Mouse (Mus musculus): ENCODE results near the gene Ntf5. TPM values are rescaled to one million over a fixed set of nuclear protein-coding genes. Genes with fewer than 3 reads are reported as not detected.

The Ntf5 gene
- total and polyA plus RNA-seq, 3 experiments = 0.43 to 1.5 (median 0.59) TPM

- Histone ChIP-seq H3K36me3 (replicated peaks in 1 of 2; ENCODE audit: control insufficient read depth in 1 of 2, insufficient read depth in 1 of 2, low read length in 1 of 2) (peaks cover 37 to 71% of the 10 kb centered on the region in 2 experiments), H3K27ac (ENCODE audit: insufficient read depth, low read depth) (no peak within 1 kb of the TSS), H3K4me3 (replicated peaks in 1 of 3; ENCODE audit: low read depth in 2 of 3, low read length in 2 of 3, poor library complexity in 1 of 3) (no peak within 1 kb of the TSS), H3K9ac (ENCODE audit: insufficient read depth, low read depth) (no peak within 1 kb of the TSS), H3K9me3 (replicated peaks; ENCODE audit: low read length) (no peaks in the 10 kb centered on the region), H3K79me2 (replicated peaks; ENCODE audit: control insufficient read depth, extremely low read depth, insufficient read depth, poor library complexity, severe bottlenecking) (no peaks in the 10 kb centered on the region), H3K4me1 (ENCODE audit: control insufficient read depth in 1 of 2, insufficient read depth in 2 of 2) (peaks cover 6 to 16% of the 10 kb centered on the region in 2 experiments), H3K27me3 (replicated peaks) (peaks cover 9% of the 10 kb centered on the region), H3K4me2 (ENCODE audit: insufficient read depth, low read depth, poor library complexity, severe bottlenecking) (no peak within 1 kb of the TSS)
- dilution Hi-C loops (cut with MboI; ENCODE audit: extremely low pct_ligation_motif_present, extremely low pct_unique_long_range_greater_than_20kb, low sequenced_read_pairs) = no loop called here
- in situ Hi-C loops (cut with MboI; ENCODE audit: low pct_ligation_motif_present, low pct_unique_long_range_greater_than_20kb, low sequenced_read_pairs) = no loop called here
- TF ChIP-seq POLR2AphosphoS2 (IDR thresholded peaks at IDR 0.05; ENCODE audit: low read depth, low read length) (peak; percentile 85), MEF2A (IDR thresholded peaks at IDR 0.05; ENCODE audit: borderline replicate concordance, low read depth, low read length) (no peak)
- peak; percentile 31 for DNase-seq (ENCODE audit: extremely low read depth)
Observed at GRCm38 (mm10) chr7:45370475-45371311, 42.8 kb upstream of the Ntf5 start, which contains the start of gene Lin7b. Gene Lin7b, minus strand, starts transcription at chr7:45370583.

DNA sequence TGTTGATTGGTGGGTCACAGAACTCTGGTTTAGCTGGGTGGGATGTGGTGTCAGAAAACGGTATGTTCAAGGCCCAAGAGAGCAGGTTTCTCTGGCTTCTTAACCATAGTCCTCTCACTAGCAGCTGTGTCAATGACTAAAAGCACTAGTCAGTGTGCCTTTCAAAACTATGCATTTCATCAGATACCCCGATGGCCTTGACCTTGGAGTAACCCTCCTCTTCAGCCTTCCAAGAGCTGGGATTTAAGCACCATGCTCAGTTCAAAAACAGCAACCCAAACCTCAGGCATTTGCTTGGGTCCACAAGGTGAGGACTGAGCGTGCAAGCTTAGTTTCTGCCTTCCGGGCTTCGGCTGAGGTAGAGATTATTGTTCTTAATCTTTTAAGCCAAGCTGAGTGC is 41.1 kb upstream of the Ntf5 start:
- Histone ChIP-seq H3K4me3 (replicated peaks in 1 of 3; ENCODE audit: low read depth in 2 of 3, low read length in 2 of 3, poor library complexity in 1 of 3) (no peak overlapping the region), H3K4me2 (ENCODE audit: insufficient read depth, low read depth, poor library complexity, severe bottlenecking) (no peak overlapping the region), H3K27me3 (replicated peaks) (no peaks in the 10 kb centered on the region), H3K36me3 (replicated peaks in 1 of 2; ENCODE audit: control insufficient read depth in 1 of 2, insufficient read depth in 1 of 2, low read length in 1 of 2) (peaks cover 52 to 88% of the 10 kb centered on the region in 2 experiments), H3K27ac (ENCODE audit: insufficient read depth, low read depth) (no peak overlapping the region), H3K4me1 (ENCODE audit: control insufficient read depth in 1 of 2, insufficient read depth in 2 of 2) (peaks cover 2 to 11% of the 10 kb centered on the region in 2 experiments), H3K9me3 (replicated peaks; ENCODE audit: low read length) (no peaks in the 10 kb centered on the region), H3K79me2 (replicated peaks; ENCODE audit: control insufficient read depth, extremely low read depth, insufficient read depth, poor library complexity, severe bottlenecking) (no peaks in the 10 kb centered on the region), H3K9ac (ENCODE audit: insufficient read depth, low read depth) (no peak overlapping the region)
- no peak for DNase-seq (ENCODE audit: extremely low read depth)
- TF ChIP-seq PAX5 (IDR thresholded peaks at IDR 0.05; ENCODE audit: low read length) (no peak), SMC3 (IDR thresholded peaks at IDR 0.05; ENCODE audit: low read depth, low read length) (no peak), HCFC1 (IDR thresholded peaks at IDR 0.05; ENCODE audit: low read depth, low read length) (no peak), ETS1 (conservative IDR thresholded peaks at IDR 0.05; ENCODE audit: low read depth, low read length) (no peak), UBTF (IDR thresholded peaks at IDR 0.05; ENCODE audit: low read depth, low read length) (no peak), EP300 (IDR thresholded peaks at IDR 0.05; ENCODE audit: low read length) (no peak), JUN (IDR thresholded peaks at IDR 0.05; ENCODE audit: insufficient read depth, low read depth, low read length) (no peak), GABPA (IDR thresholded peaks at IDR 0.05; ENCODE audit: insufficient replicate concordance, low read depth, low read length) (no peak), MYC (IDR thresholded peaks at IDR 0.05; ENCODE audit: low read depth, low read length) (no peak), CTCF (conservative IDR thresholded peaks at IDR 0.05 in 1 of 2, IDR thresholded peaks at IDR 0.05 in 1 of 2; ENCODE audit: low read depth in 2 of 2, low read length in 2 of 2) (no peak), MAFK (IDR thresholded peaks at IDR 0.05; ENCODE audit: insufficient replicate concordance, low read length) (no peak), MAZ (IDR thresholded peaks at IDR 0.05; ENCODE audit: low read depth, low read length) (no peak), KAT2A (IDR thresholded peaks at IDR 0.05; ENCODE audit: insufficient replicate concordance, low read length) (no peak), ELF1 (IDR thresholded peaks at IDR 0.05; ENCODE audit: low read depth, low read length) (no peak), SIN3A (IDR thresholded peaks at IDR 0.05; ENCODE audit: low read length) (no peak), E2F4 (IDR thresholded peaks at IDR 0.05; ENCODE audit: insufficient replicate concordance, low read depth, low read length) (no peak), MEF2A (IDR thresholded peaks at IDR 0.05; ENCODE audit: borderline replicate concordance, low read depth, low read length) (no peak)
- in situ Hi-C loops (cut with MboI; ENCODE audit: low pct_ligation_motif_present, low pct_unique_long_range_greater_than_20kb, low sequenced_read_pairs) = no loop called here
- dilution Hi-C loops (cut with MboI; ENCODE audit: extremely low pct_ligation_motif_present, extremely low pct_unique_long_range_greater_than_20kb, low sequenced_read_pairs) = no loop called here

Measured in CH12.LX (cell line).